8 mouse cellular contexts compared by ENCODE assay signal in genomic region chrX:7762137-7762920, GRCm38 (mm10). TPM values are rescaled to one million over a fixed set of nuclear protein-coding genes. Genes with fewer than 3 reads are reported as not detected.
DNase-seq lines count a peak whose midpoint lies in the region; ATAC-seq lines count a peak whose summit lies in the region.

Tfe3 (plus strand) TSS chrX:7762560.

- peaks cover 12% of the 10 kb centered on the region for H3K4me1 ChIP-seq in hindbrain, embryonic 16.5 days (ENCODE audit: control insufficient read depth, insufficient read depth, low read depth, low read length)

- peak within 1 kb of the TSS; percentile 67 for H3K4me2 ChIP-seq in hindbrain, embryonic 16.5 days (ENCODE audit: low read length)

- 26% methylated on average over 38 of the region's 38 CpGs for WGBS in hindbrain, embryonic 16.5 days
- WGBS in macrophage (ENCODE audit: missing documents): 26% methylated on average over 24 of the region's 38 CpGs

- ATAC-seq in hindbrain, embryonic 16.5 days: peak; percentile 97

- H3K4me3 ChIP-seq in hindbrain, embryonic 16.5 days (ENCODE audit: low read length): peak within 1 kb of the TSS; percentile 65
- peak within 1 kb of the TSS; percentile 71 for H3K4me3 ChIP-seq in macrophage (ENCODE audit: inconsistent target)

- peak within 1 kb of the TSS; percentile 72 for H3K9ac ChIP-seq in hindbrain, embryonic 16.5 days (ENCODE audit: low read depth, low read length)

- H3K27me3 ChIP-seq in hindbrain, embryonic 16.5 days (replicated peaks; ENCODE audit: control insufficient read depth, insufficient read depth, low read length): no peaks in the 10 kb centered on the region

- H3K27ac ChIP-seq in hindbrain, embryonic 16.5 days (ENCODE audit: low read depth, low read length): no peak within 1 kb of the TSS
- H3K27ac ChIP-seq in macrophage: peak within 1 kb of the TSS; percentile 90

- peaks cover 36% of the 10 kb centered on the region for H3K79me2 ChIP-seq in macrophage (ENCODE audit: inconsistent target)

- DNase-seq in T-cell, adult 2 months (ENCODE audit: low spot score): peak; percentile 92
- peak; percentile 84 to 89 for DNase-seq in cerebellum, postnatal 36 days
- peak; percentile 93 for DNase-seq in gastrocnemius, adult 18-20 months (ENCODE audit: low spot score)
- peak; percentile 83 to 90 for DNase-seq in left cerebral cortex, adult 18-20 months (ENCODE audit: low spot score in 2 of 2)
- DNase-seq in right cerebral cortex, adult 18-20 months: peak; percentile 93
- DNase-seq in urinary bladder, postnatal 10 days (ENCODE audit: low spot score): peak; percentile 54

- no peaks in the 10 kb centered on the region for H3K9me3 ChIP-seq in hindbrain, embryonic 16.5 days (ENCODE audit: control insufficient read depth, low read length)

- 0 out of 2 replicates have a peak, but pooled peaks cover under 1% of the 10 kb centered on the region for H3K36me3 ChIP-seq in hindbrain, embryonic 16.5 days (ENCODE audit: control insufficient read depth, insufficient read depth, low read length)
- no peaks in the 10 kb centered on the region for H3K36me3 ChIP-seq in macrophage (ENCODE audit: inconsistent target)

RNA-seq across cellular contexts. Expression of gene Tfe3, which starts in this region (rescaled TPM):
- total RNA-seq in gastrocnemius, adult 18-20 months (2021): 1 to 10 TPM; 7.9 to 9.2 TPM
- 20.4 and 25.3 TPM in 2 replicates for polyA plus RNA-seq in hindbrain, embryonic 16.5 days (2015; fragmentation: Nextera tagmentation; extraction: Ambion mirVana)
- total RNA-seq in left cerebral cortex, adult 18-20 months (2021): 10 to 100 TPM; 34.2 to 35.2 TPM
- 100 to 1,000 TPM in 21 of 26 experiments, 10 to 100 TPM in 5; 48.3 to 200 (median 137) TPM for total RNA-seq in macrophage (2018; cell fraction: chromatin; rRNA removed)
- total RNA-seq in macrophage (2018; cell fraction: cytosol; rRNA removed): 100 to 1,000 TPM in 24 of 26 experiments, 10 to 100 TPM in 2; 82.4 to 125 (median 108) TPM
- 100 to 1,000 TPM in 22 of 26 experiments, 10 to 100 TPM in 4; 62.6 to 175 (median 138) TPM for total RNA-seq in macrophage (2018; cell fraction: nucleus; rRNA removed)
- polyA plus RNA-seq in macrophage (2018): 100 to 140 TPM (median 106 TPM) in 3 replicates
